Mouse (Mus musculus) kidney, embryonic 16.5 days (tissue): ENCODE data around the gene Srrm1. TPM values are rescaled to one million over a fixed set of nuclear protein-coding genes. Genes with fewer than 3 reads are reported as not detected.

Experiments used
- ATAC-seq: fragments of 200-750 bp; cut with Nextera tagmentation; 2 replicates; pipeline ENCODE4 v1.8.0; 2017; ENCODE audit warnings: moderate TSS enrichment; ENCODE audit not compliant: low FRiP score, low TSS enrichment
- H3K27ac ChIP-seq: fragments of 300-500 bp; sonication (generic); 2 replicates; pipeline ENCODE4 v1.5.1; 2014; ENCODE audit warnings: low read length
- H3K27me3 ChIP-seq: fragments of 300-500 bp; sonication (generic); 2 replicates; pipeline ENCODE4 v1.6.1; 2014; ENCODE audit warnings: low read length, control low read depth, mixed read lengths; ENCODE audit not compliant: insufficient read depth
- H3K36me3 ChIP-seq: fragments of 300-500 bp; sonication (generic); 2 replicates; pipeline ENCODE4 v1.6.1; 2014; ENCODE audit warnings: low read length, control low read depth, mixed read lengths; ENCODE audit not compliant: insufficient read depth
- H3K4me1 ChIP-seq: fragments of 300-500 bp; sonication (generic); 2 replicates; pipeline ENCODE4 v1.6.1; 2014; ENCODE audit warnings: low read length, control low read depth, mixed read lengths; ENCODE audit not compliant: insufficient read depth
- H3K4me2 ChIP-seq: fragments of 300-500 bp; sonication (generic); replicated peaks from 2 replicates; pipeline ENCODE4 v1.6.1; 2014; ENCODE audit warnings: low read depth, low read length
- H3K4me3 ChIP-seq: fragments of 300-500 bp; sonication (generic); 2 replicates; pipeline ENCODE4 v1.5.1; 2014; ENCODE audit warnings: mild to moderate bottlenecking, low read length
- H3K9ac ChIP-seq: fragments of 300-500 bp; sonication (generic); replicated peaks from 2 replicates; pipeline ENCODE4 v1.6.1; 2014; ENCODE audit warnings: low read length
- H3K9me3 ChIP-seq: fragments of 300-500 bp; sonication (generic); 2 replicates; pipeline ENCODE4 v1.6.1; 2016; ENCODE audit warnings: low read length, control low read depth
- WGBS: fragments of 180-500 bp; shearing (Covaris S2); extraction: QIAGEN DNeasy Blood & Tissue Kit; methylation state at CpG from one replicate; pipeline ENCODE4 v1.1.7; 2014; 5-methylcytosine and 5-hydroxymethylcytosine counted together
- polyA plus RNA-seq: library from polyadenylated mRNA; unstranded; fragments of >200 nt; fragmentation: Nextera tagmentation; extraction: Ambion mirVana; gene quantifications from 2 replicates; pipeline ENCODE4 v1.2.1, GENCODE M21; 2015

Srrm1 gene
- polyA plus RNA-seq, 1 experiment from 2014 or later: 180 TPM

GRCm38 (mm10) chr4:135326046-135326445 lies 27.1 kb downstream of the Srrm1 start:
- no peak overlapping the region for H3K4me2 ChIP-seq
- peaks cover 86% of the 10 kb centered on the region for H3K36me3 ChIP-seq
- no peak overlapping the region for H3K4me3 ChIP-seq
- ATAC-seq: no peak
- H3K4me1 ChIP-seq: no peaks in the 10 kb centered on the region
- H3K9ac ChIP-seq: no peak overlapping the region
- no peaks in the 10 kb centered on the region for H3K9me3 ChIP-seq
- H3K27ac ChIP-seq: no peak overlapping the region
- no peaks in the 10 kb centered on the region for H3K27me3 ChIP-seq

GRCm38 (mm10) chr4:135323021-135323420 lies 30.1 kb downstream of the Srrm1 start:
- ATAC-seq: no peak
- no peak overlapping the region for H3K27ac ChIP-seq
- no peaks in the 10 kb centered on the region for H3K9me3 ChIP-seq
- H3K4me2 ChIP-seq: no peak overlapping the region
- no peak overlapping the region for H3K9ac ChIP-seq
- 80% methylated on average over 8 of the region's 8 CpGs for WGBS
- H3K27me3 ChIP-seq: no peaks in the 10 kb centered on the region
- peaks cover 78% of the 10 kb centered on the region for H3K36me3 ChIP-seq
- H3K4me1 ChIP-seq: no peaks in the 10 kb centered on the region
- H3K4me3 ChIP-seq: no peak overlapping the region

GRCm38 (mm10) chr4:135317966-135318365 lies 35.2 kb downstream of the Srrm1 start:
- H3K4me2 ChIP-seq: no peak overlapping the region
- peaks cover 12% of the 10 kb centered on the region for H3K4me1 ChIP-seq
- no peak overlapping the region for H3K9ac ChIP-seq
- WGBS: 12% methylated on average over 2 of the region's 2 CpGs
- H3K27ac ChIP-seq: no peak overlapping the region
- H3K36me3 ChIP-seq: peaks cover 62% of the 10 kb centered on the region
- H3K27me3 ChIP-seq: no peaks in the 10 kb centered on the region
- ATAC-seq: peak; percentile 87
- H3K4me3 ChIP-seq: no peak overlapping the region
- H3K9me3 ChIP-seq: peaks cover 7% of the 10 kb centered on the region; the same call in 1 of the 2 replicates

GRCm38 (mm10) chr4:135317539-135317938 lies 35.6 kb downstream of the Srrm1 start:
- Histone ChIP-seq H3K9me3 (peaks cover 7% of the 10 kb centered on the region; the same call in 1 of the 2 replicates), H3K27ac (no peak overlapping the region), H3K4me3 (no peak overlapping the region), H3K4me1 (peaks cover 16% of the 10 kb centered on the region), H3K36me3 (peaks cover 58% of the 10 kb centered on the region), H3K4me2 (no peak overlapping the region), H3K27me3 (no peaks in the 10 kb centered on the region), H3K9ac (no peak overlapping the region)
- WGBS: 97% methylated on average over 4 of the region's 4 CpGs
- ATAC-seq: no peak

DNA sequence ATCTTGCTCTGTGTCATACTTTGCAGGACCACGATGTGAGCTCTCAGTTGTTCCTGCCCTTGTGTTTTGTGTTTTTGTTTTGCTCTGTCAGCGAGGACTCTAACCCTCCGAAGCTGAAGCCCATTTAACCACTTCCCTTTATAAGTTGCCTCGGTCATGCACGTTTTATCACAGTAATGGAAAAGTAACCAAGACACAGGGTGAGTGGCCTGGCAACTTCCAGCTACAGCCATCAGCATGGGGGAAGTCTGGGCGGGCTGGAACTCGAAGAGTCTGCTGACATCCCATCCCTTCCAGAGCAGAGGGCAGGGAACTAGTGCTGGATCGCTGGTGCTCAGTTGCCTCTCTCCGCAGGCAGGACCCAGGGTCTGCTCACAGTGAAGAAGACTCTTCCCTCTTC lies 37.8 kb downstream of the Srrm1 start:
- H3K27ac ChIP-seq: no peak overlapping the region
- H3K9ac ChIP-seq: no peak overlapping the region
- ATAC-seq: no peak
- H3K4me3 ChIP-seq: no peak overlapping the region
- H3K36me3 ChIP-seq: peaks cover 41% of the 10 kb centered on the region
- H3K9me3 ChIP-seq: peaks cover 7% of the 10 kb centered on the region; the same call in 1 of the 2 replicates
- no peak overlapping the region for H3K4me2 ChIP-seq
- 95% methylated on average over 9 of the region's 9 CpGs for WGBS
- H3K4me1 ChIP-seq: peaks cover 24% of the 10 kb centered on the region
- H3K27me3 ChIP-seq: no peaks in the 10 kb centered on the region

- ATAC-seq: no peak
- Histone ChIP-seq H3K27me3 (no peaks in the 10 kb centered on the region), H3K4me2 (no peak overlapping the region), H3K9ac (no peak overlapping the region), H3K4me3 (no peak overlapping the region), H3K9me3 (peaks cover 7% of the 10 kb centered on the region; the same call in 1 of the 2 replicates), H3K27ac (no peak overlapping the region), H3K4me1 (peaks cover 33% of the 10 kb centered on the region), H3K36me3 (peaks cover 33% of the 10 kb centered on the region)
- WGBS: 88% methylated on average over 11 of the region's 11 CpGs
Observed at GRCm38 (mm10) chr4:135314419-135314832, 38.7 kb downstream of the Srrm1 start.

GRCm38 (mm10) chr4:135313761-135314241 lies 39.3 kb downstream of the Srrm1 start:
- H3K36me3 ChIP-seq: peaks cover 29% of the 10 kb centered on the region
- H3K4me1 ChIP-seq: peaks cover 36% of the 10 kb centered on the region
- WGBS: 60% methylated on average over 9 of the region's 9 CpGs
- peaks cover 7% of the 10 kb centered on the region; the same call in 1 of the 2 replicates for H3K9me3 ChIP-seq
- peak overlapping the region; percentile 85; the same call in 1 of the 2 replicates for H3K27ac ChIP-seq
- 0 out of 2 replicates have a peak overlapping the region, but pooled peaks have one; percentile 12 for H3K9ac ChIP-seq
- no peaks in the 10 kb centered on the region for H3K27me3 ChIP-seq
- H3K4me3 ChIP-seq: no peak overlapping the region
- no peak for ATAC-seq
- H3K4me2 ChIP-seq: peak overlapping the region; percentile 19; the same call in 1 of the 2 replicates

DNA sequence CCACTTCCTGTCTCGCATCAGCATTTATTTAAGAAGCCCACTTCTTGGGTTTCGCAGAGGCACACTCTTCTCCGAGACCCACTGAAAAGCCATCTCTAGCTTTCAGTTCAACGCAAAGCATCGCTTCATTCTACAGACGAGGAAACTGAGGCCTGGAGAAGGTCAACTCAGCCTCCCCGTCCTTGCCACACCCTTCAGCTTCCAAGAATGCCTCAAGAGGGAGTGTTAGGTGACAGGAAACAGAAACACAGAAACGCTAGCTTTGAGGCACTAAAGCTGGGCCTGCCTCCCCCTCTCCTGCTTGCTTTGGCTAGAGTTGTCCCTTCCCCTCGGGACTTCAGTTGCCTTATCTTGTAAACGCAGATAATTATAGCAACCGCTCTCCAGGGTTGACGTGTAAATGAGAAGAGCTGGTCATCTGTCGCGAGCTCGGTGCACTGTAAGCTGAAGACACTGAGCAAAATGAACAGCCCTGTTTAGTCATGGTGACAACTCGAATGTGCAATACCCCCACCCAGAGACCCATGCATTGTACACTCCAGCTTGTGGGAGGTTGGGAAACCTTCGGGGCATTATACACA lies 39.9 kb downstream of the Srrm1 start:
- H3K4me2 ChIP-seq: peak overlapping the region; percentile 19; the same call in 1 of the 2 replicates
- H3K4me1 ChIP-seq: peaks cover 36% of the 10 kb centered on the region
- WGBS: 27% methylated on average over 17 of the region's 17 CpGs
- peaks cover 25% of the 10 kb centered on the region for H3K36me3 ChIP-seq
- H3K9ac ChIP-seq: 0 out of 2 replicates have a peak overlapping the region, but pooled peaks have one; percentile 12
- H3K9me3 ChIP-seq: peaks cover 7% of the 10 kb centered on the region; the same call in 1 of the 2 replicates
- no peaks in the 10 kb centered on the region for H3K27me3 ChIP-seq
- H3K27ac ChIP-seq: peak overlapping the region; percentile 85
- no peak for ATAC-seq
- no peak overlapping the region for H3K4me3 ChIP-seq

GRCm38 (mm10) chr4:135312706-135313105 lies 40.4 kb downstream of the Srrm1 start:
- H3K36me3 ChIP-seq: peaks cover 25% of the 10 kb centered on the region
- H3K27ac ChIP-seq: peak overlapping the region; percentile 85
- H3K4me1 ChIP-seq: peaks cover 36% of the 10 kb centered on the region
- peak overlapping the region; percentile 19; the same call in 1 of the 2 replicates for H3K4me2 ChIP-seq
- ATAC-seq: peak; percentile 80
- H3K27me3 ChIP-seq: no peaks in the 10 kb centered on the region
- peak overlapping the region; percentile 36; the same call in 1 of the 2 replicates for H3K9ac ChIP-seq
- no peak overlapping the region for H3K4me3 ChIP-seq
- peaks cover 7% of the 10 kb centered on the region; the same call in 1 of the 2 replicates for H3K9me3 ChIP-seq
- WGBS: 19% methylated on average over 4 of the region's 4 CpGs

DNA sequence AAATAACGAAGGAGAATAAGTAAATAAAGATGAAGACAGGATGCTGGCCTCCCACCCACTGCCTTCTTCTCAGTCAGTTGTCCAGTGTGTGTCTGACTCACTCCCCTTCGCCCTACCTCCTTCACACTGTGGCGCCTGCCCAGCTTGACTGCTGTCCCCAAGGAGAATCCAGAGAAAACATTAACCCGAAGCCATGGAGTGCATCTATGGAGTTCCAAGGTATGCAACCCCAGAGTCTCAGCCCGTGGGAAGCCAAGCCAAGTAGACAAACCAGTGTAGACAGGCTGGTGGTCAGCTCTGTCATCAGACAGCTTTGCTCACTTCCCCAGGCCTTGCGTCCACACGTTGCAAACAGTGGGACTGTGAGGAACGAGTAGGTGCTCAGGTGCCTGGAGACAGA lies 42.8 kb downstream of the Srrm1 start:
- WGBS: 63% methylated on average over 8 of the region's 8 CpGs
- Histone ChIP-seq H3K4me2 (no peak overlapping the region), H3K4me3 (no peak overlapping the region), H3K9me3 (peaks cover 5% of the 10 kb centered on the region; the same call in 1 of the 2 replicates), H3K27me3 (no peaks in the 10 kb centered on the region), H3K27ac (peak overlapping the region; percentile 69), H3K9ac (no peak overlapping the region), H3K4me1 (peaks cover 46% of the 10 kb centered on the region), H3K36me3 (peaks cover 7% of the 10 kb centered on the region)
- ATAC-seq: peak; percentile 55
